Mouse (Mus musculus) kidney, adult 2 months (tissue): Measurements from ENCODE around the gene Rasgef1a.

Experiments used
- CTCF ChIP-seq: fragments of 200-500 bp; conservative IDR thresholded peaks from 2 replicates; pipeline ENCODE4 v1.5.1; 2011; ENCODE audit warnings: low read depth, mild to moderate bottlenecking, control low read depth, low read length, moderate library complexity, mixed read lengths; ENCODE audit not compliant: insufficient read depth, insufficient read length
- POLR2A ChIP-seq: fragments of 200-500 bp; IDR thresholded peaks from one replicate; pipeline ENCODE4 v1.6.1; 2011; ENCODE audit warnings: low read depth, low read length, control low read depth

DNA sequence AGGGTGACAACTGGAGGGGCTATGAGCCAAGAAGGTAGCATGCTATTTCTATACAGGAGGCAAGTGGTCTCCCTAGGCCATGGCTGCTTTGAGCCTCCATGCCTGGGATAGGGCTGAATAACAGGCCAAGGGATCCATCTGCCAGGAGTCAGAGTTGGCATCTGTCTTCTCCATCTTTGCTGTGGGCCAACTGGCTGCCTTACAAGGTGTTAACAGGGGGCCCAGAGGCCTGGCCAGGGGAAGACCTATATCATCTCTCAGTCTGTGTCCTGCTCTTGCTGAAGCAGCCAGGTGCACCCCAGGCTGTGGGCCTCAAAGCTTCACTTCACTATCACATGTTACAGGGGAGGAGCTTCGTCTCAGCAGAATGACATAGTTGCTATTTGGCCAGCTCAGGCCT, 60.9 kb downstream of the Rasgef1a start:
- TF ChIP-seq CTCF (no peak), POLR2A (no peak)
